ENCODE assay signal across 8 mouse cellular contexts in genomic region chr6:85380201-85380900, GRCm38 (mm10). TPM values are rescaled to one million over a fixed set of nuclear protein-coding genes. Genes with fewer than 3 reads are reported as not detected.
DNase-seq lines count a peak whose midpoint lies in the region; ATAC-seq lines count a peak whose summit lies in the region.

No protein-coding gene starts in this region.

- H3K9me3 ChIP-seq in embryonic facial prominence, embryonic 13.5 days: 0 out of 2 replicates have a peak, but pooled peaks cover 3% of the 10 kb centered on the region
- H3K9me3 ChIP-seq in limb, embryonic 13.5 days: no peaks in the 10 kb centered on the region
- H3K9me3 ChIP-seq in midbrain, embryonic 15.5 days: no peaks in the 10 kb centered on the region

- H3K4me1 ChIP-seq in embryonic facial prominence, embryonic 13.5 days: peaks cover 5% of the 10 kb centered on the region
- peaks cover 17% of the 10 kb centered on the region for H3K4me1 ChIP-seq in limb, embryonic 13.5 days
- peaks cover 3% of the 10 kb centered on the region; the same call in 1 of the 2 replicates for H3K4me1 ChIP-seq in midbrain, embryonic 15.5 days

- 24% methylated on average over 10 of the region's 10 CpGs for WGBS in embryonic facial prominence, embryonic 13.5 days
- 27% methylated on average over 10 of the region's 10 CpGs for WGBS in limb, embryonic 13.5 days
- 25% methylated on average over 10 of the region's 10 CpGs for WGBS in midbrain, embryonic 15.5 days

- H3K27me3 ChIP-seq in embryonic facial prominence, embryonic 13.5 days: no peaks in the 10 kb centered on the region
- H3K27me3 ChIP-seq in limb, embryonic 13.5 days: no peaks in the 10 kb centered on the region
- H3K27me3 ChIP-seq in midbrain, embryonic 15.5 days (replicated peaks): no peaks in the 10 kb centered on the region; the same call in 1 of the 2 replicates

- 0 out of 2 replicates have a peak, but pooled peaks have one; percentile 52 for ATAC-seq in embryonic facial prominence, embryonic 13.5 days (ENCODE audit: insufficient number of reproducible peaks, insufficient read depth, low FRiP score, low TSS enrichment, low read depth)
- ATAC-seq in limb, embryonic 13.5 days (ENCODE audit: low FRiP score, low read depth): peak; percentile 82
- ATAC-seq in midbrain, embryonic 15.5 days (replicated peaks): peak; percentile 85

- peak overlapping the region; percentile 48 for H3K4me2 ChIP-seq in embryonic facial prominence, embryonic 13.5 days
- peak overlapping the region; percentile 45 for H3K4me2 ChIP-seq in limb, embryonic 13.5 days (replicated peaks)
- peak overlapping the region; percentile 21; the same call in 1 of the 2 replicates for H3K4me2 ChIP-seq in midbrain, embryonic 15.5 days

- no peak overlapping the region for H3K4me3 ChIP-seq in embryonic facial prominence, embryonic 13.5 days
- no peak overlapping the region for H3K4me3 ChIP-seq in limb, embryonic 13.5 days
- H3K4me3 ChIP-seq in midbrain, embryonic 15.5 days: no peak overlapping the region

- H3K9ac ChIP-seq in embryonic facial prominence, embryonic 13.5 days: no peak overlapping the region
- no peak overlapping the region for H3K9ac ChIP-seq in limb, embryonic 13.5 days
- H3K9ac ChIP-seq in midbrain, embryonic 15.5 days: no peak overlapping the region

- H3K27ac ChIP-seq in embryonic facial prominence, embryonic 13.5 days: no peak overlapping the region
- H3K27ac ChIP-seq in limb, embryonic 13.5 days: no peak overlapping the region
- no peak overlapping the region for H3K27ac ChIP-seq in midbrain, embryonic 15.5 days

- DNase-seq in 3134 (ENCODE audit: extremely low read depth, insufficient read length, low spot score): peak; percentile 75
- DNase-seq in adrenal gland, postnatal 25 days: peak; percentile 68
- DNase-seq in heart, adult 18-20 months: peak; percentile 92
- DNase-seq in kidney, adult 18-20 months: peak; percentile 85
- peak; percentile 33 to 68 for DNase-seq in spleen, postnatal 10 days (ENCODE audit: low spot score in 2 of 2)

- no peaks in the 10 kb centered on the region for H3K36me3 ChIP-seq in embryonic facial prominence, embryonic 13.5 days
- no peaks in the 10 kb centered on the region for H3K36me3 ChIP-seq in limb, embryonic 13.5 days
- no peaks in the 10 kb centered on the region for H3K36me3 ChIP-seq in midbrain, embryonic 15.5 days (replicated peaks)

RNA-seq across cellular contexts. Expression of gene Rab11fip5, which starts 5.9 kb away (rescaled TPM):
- 27.7 and 38.8 TPM in 2 replicates for total RNA-seq in adrenal gland, postnatal 25 days (2021)
- 13.6 and 14.7 TPM in 2 replicates for polyA plus RNA-seq in embryonic facial prominence, embryonic 13.5 days (2015; fragmentation: Nextera tagmentation; extraction: Ambion mirVana)
- 10 to 100 TPM; 56.3 to 75.5 TPM for total RNA-seq in heart, adult 18-20 months (2021)
- 16.7 and 17.2 TPM in 2 replicates for polyA plus RNA-seq in limb, embryonic 13.5 days (2015; fragmentation: Nextera tagmentation; extraction: Ambion mirVana)
- polyA plus RNA-seq in midbrain, embryonic 15.5 days (2015; fragmentation: Nextera tagmentation; extraction: Ambion mirVana): 22.1 and 23.4 TPM in 2 replicates

RNA-seq across cellular contexts. Expression of gene Noto, which starts 43.3 kb away (rescaled TPM):
- total RNA-seq in adrenal gland, postnatal 25 days (2021): not detected in 2 replicates
- polyA plus RNA-seq in embryonic facial prominence, embryonic 13.5 days (2015; fragmentation: Nextera tagmentation; extraction: Ambion mirVana): not detected in 2 replicates
- not detected for total RNA-seq in heart, adult 18-20 months (2021)
- not detected in 2 replicates for polyA plus RNA-seq in limb, embryonic 13.5 days (2015; fragmentation: Nextera tagmentation; extraction: Ambion mirVana)
- polyA plus RNA-seq in midbrain, embryonic 15.5 days (2015; fragmentation: Nextera tagmentation; extraction: Ambion mirVana): not detected in 2 replicates

RNA-seq across cellular contexts. Expression of gene Sfxn5, which starts 47.1 kb away (rescaled TPM):
- 19.8 and 23.0 TPM in 2 replicates for total RNA-seq in adrenal gland, postnatal 25 days (2021)
- polyA plus RNA-seq in embryonic facial prominence, embryonic 13.5 days (2015; fragmentation: Nextera tagmentation; extraction: Ambion mirVana): 7.0 and 8.2 TPM in 2 replicates
- total RNA-seq in heart, adult 18-20 months (2021): 1 to 10 TPM; 2.8 to 5.7 TPM
- 8.9 and 10.1 TPM in 2 replicates for polyA plus RNA-seq in limb, embryonic 13.5 days (2015; fragmentation: Nextera tagmentation; extraction: Ambion mirVana)
- polyA plus RNA-seq in midbrain, embryonic 15.5 days (2015; fragmentation: Nextera tagmentation; extraction: Ambion mirVana): 26.0 and 29.5 TPM in 2 replicates

RNA-seq across cellular contexts. Expression of gene Smyd5, which starts 51.4 kb away (rescaled TPM):
- 28.8 and 29.4 TPM in 2 replicates for total RNA-seq in adrenal gland, postnatal 25 days (2021)
- polyA plus RNA-seq in embryonic facial prominence, embryonic 13.5 days (2015; fragmentation: Nextera tagmentation; extraction: Ambion mirVana): 56.2 and 59.1 TPM in 2 replicates
- 10 to 100 TPM; 11.5 to 13.1 TPM for total RNA-seq in heart, adult 18-20 months (2021)
- polyA plus RNA-seq in limb, embryonic 13.5 days (2015; fragmentation: Nextera tagmentation; extraction: Ambion mirVana): 64.2 and 66.1 TPM in 2 replicates
- 67.6 and 73.2 TPM in 2 replicates for polyA plus RNA-seq in midbrain, embryonic 15.5 days (2015; fragmentation: Nextera tagmentation; extraction: Ambion mirVana)
